Mouse (Mus musculus): ENCODE data around the gene Pou5f1. TPM values are rescaled to one million over a fixed set of nuclear protein-coding genes. Genes with fewer than 3 reads are reported as not detected.
A peak's percentile ranks its signal among the peaks of the same experiment; 100 is the strongest.

The Pou5f1 gene
- polyA plus RNA-seq, 1 experiment from 2014 or later, result not detected

DNA sequence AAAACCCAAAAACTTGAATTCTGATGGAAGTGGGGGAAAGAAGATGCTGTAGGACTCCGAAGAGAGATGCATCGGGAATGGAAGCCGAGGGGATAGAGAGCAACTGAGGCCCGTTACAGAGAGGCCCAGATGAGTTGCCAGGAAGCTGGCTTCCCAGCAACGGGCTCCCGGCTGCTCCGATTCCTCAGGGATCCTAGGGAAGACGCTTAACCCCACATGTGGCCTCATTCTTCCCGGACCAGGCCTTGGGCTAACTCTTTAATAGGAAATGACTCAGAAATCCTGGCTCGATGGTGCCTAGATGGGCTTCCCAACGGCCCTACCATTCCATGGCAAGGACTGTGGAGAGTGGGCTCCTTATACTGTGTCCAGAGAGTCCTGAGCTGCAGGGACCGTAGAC lies 11.7 kb downstream of the Pou5f1 start:
- no peaks in the 10 kb centered on the region for H3K9me3 ChIP-seq (replicated peaks; ENCODE audit: control insufficient read depth, low read length, poor library complexity, severe bottlenecking)
- 8% methylated on average over 12 of the region's 12 CpGs for WGBS
- H3K27me3 ChIP-seq (ENCODE audit: control insufficient read depth, insufficient read depth, low read depth, low read length), result no peaks in the 10 kb centered on the region
- H3K36me3 ChIP-seq (ENCODE audit: control insufficient read depth, insufficient read depth, low read length), result no peaks in the 10 kb centered on the region
- H3K4me3 ChIP-seq (ENCODE audit: low read depth, low read length), result peak overlapping the region; percentile 63
- H3K4me2 ChIP-seq (ENCODE audit: low read length), result peak overlapping the region; percentile 96
- H3K4me1 ChIP-seq (ENCODE audit: control insufficient read depth, insufficient read depth, low read length), result peaks cover 10% of the 10 kb centered on the region; the same call in 1 of the 2 replicates
- H3K27ac ChIP-seq (ENCODE audit: low read length), result no peak overlapping the region
- peak overlapping the region; percentile 18; the same call in 1 of the 2 replicates for H3K9ac ChIP-seq (ENCODE audit: low read depth, low read length)
- ATAC-seq, result no peak

DNA sequence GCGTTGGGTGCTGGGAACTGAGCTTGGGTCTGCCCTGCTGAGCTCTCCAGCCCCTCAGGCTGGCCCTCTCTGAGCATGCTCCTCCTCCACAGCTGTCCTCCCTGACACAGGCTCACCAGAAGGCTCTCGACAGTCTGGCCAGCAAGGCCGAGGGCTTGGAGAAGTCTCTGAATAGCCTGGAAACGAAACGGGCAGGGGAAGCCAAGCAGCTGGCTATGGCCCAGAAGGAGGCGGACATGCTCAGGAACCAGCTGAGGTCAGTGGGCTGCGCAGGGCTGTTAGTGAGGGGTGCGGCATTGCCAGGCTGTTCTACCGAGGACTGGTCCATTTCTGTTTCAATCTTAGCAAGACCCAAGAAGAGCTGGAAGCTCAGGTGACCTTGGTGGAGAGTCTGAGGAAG lies 18.5 kb downstream of the Pou5f1 start:
- H3K4me3 ChIP-seq (ENCODE audit: low read depth, low read length), result no peak overlapping the region
- H3K9me3 ChIP-seq (replicated peaks; ENCODE audit: control insufficient read depth, low read length, poor library complexity, severe bottlenecking), result no peaks in the 10 kb centered on the region
- no peak overlapping the region for H3K4me2 ChIP-seq (ENCODE audit: low read length)
- WGBS, result 90% methylated on average over 9 of the region's 9 CpGs
- no peaks in the 10 kb centered on the region for H3K36me3 ChIP-seq (ENCODE audit: control insufficient read depth, insufficient read depth, low read length)
- no peaks in the 10 kb centered on the region for H3K4me1 ChIP-seq (ENCODE audit: control insufficient read depth, insufficient read depth, low read length)
- ATAC-seq, result no peak
- no peak overlapping the region for H3K9ac ChIP-seq (ENCODE audit: low read depth, low read length)
- no peaks in the 10 kb centered on the region for H3K27me3 ChIP-seq (ENCODE audit: control insufficient read depth, insufficient read depth, low read depth, low read length)
- H3K27ac ChIP-seq (ENCODE audit: low read length), result no peak overlapping the region

DNA sequence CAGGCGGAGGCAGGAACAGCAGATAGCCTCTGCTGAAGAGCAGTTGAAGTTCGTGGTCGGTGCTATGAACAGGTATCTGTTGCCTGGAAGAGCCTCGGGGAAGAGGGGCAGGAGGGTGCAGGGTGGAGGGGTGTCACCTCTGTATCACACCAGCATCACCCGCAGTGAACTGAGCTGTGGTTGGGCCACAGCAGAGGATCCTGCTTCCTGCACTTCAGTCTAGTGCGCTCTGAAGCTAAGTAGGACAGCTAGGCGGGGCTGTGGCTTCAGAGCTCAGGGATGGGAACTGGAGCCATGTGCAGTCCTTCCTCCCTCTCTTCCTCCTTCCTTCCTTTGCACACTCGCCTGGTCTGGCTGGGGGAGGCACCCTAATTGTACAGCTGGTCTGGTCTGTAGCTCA lies 20.8 kb downstream of the Pou5f1 start:
- Histone ChIP-seq H3K27ac (ENCODE audit: low read length) (no peak overlapping the region), H3K4me1 (ENCODE audit: control insufficient read depth, insufficient read depth, low read length) (no peaks in the 10 kb centered on the region), H3K4me3 (ENCODE audit: low read depth, low read length) (no peak overlapping the region), H3K9ac (ENCODE audit: low read depth, low read length) (no peak overlapping the region), H3K4me2 (ENCODE audit: low read length) (no peak overlapping the region), H3K36me3 (ENCODE audit: control insufficient read depth, insufficient read depth, low read length) (no peaks in the 10 kb centered on the region), H3K27me3 (ENCODE audit: control insufficient read depth, insufficient read depth, low read depth, low read length) (no peaks in the 10 kb centered on the region), H3K9me3 (replicated peaks; ENCODE audit: control insufficient read depth, low read length, poor library complexity, severe bottlenecking) (no peaks in the 10 kb centered on the region)
- ATAC-seq, result no peak
- 75% methylated on average over 8 of the region's 8 CpGs for WGBS

DNA sequence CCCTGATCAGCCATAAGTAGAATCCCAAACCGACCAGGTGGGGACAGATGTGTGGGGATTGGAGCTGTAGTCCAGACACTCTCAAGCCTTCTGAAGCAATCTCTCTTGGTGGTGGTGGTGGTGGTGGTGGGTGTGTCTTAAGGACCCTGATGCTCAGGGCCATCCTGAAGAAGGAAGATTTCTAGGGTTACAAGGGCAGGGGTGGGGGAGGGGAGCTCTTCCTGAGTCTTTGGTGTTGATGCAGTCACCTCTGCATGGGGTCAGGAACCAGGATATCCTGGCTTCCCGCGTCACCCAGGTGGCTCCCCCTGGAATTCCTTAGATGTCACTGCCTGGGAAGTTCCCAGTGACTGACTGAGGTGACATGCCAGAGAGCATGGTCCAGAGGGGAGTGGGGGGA lies 26.5 kb downstream of the Pou5f1 start:
- Histone ChIP-seq H3K4me2 (ENCODE audit: low read length) (no peak overlapping the region), H3K9me3 (replicated peaks; ENCODE audit: control insufficient read depth, low read length, poor library complexity, severe bottlenecking) (no peaks in the 10 kb centered on the region), H3K4me3 (ENCODE audit: low read depth, low read length) (no peak overlapping the region), H3K4me1 (ENCODE audit: control insufficient read depth, insufficient read depth, low read length) (no peaks in the 10 kb centered on the region), H3K9ac (ENCODE audit: low read depth, low read length) (no peak overlapping the region), H3K36me3 (ENCODE audit: control insufficient read depth, insufficient read depth, low read length) (no peaks in the 10 kb centered on the region), H3K27ac (ENCODE audit: low read length) (no peak overlapping the region), H3K27me3 (ENCODE audit: control insufficient read depth, insufficient read depth, low read depth, low read length) (no peaks in the 10 kb centered on the region)
- ATAC-seq, result no peak
- 20% methylated on average over 3 of the region's 3 CpGs for WGBS

DNA sequence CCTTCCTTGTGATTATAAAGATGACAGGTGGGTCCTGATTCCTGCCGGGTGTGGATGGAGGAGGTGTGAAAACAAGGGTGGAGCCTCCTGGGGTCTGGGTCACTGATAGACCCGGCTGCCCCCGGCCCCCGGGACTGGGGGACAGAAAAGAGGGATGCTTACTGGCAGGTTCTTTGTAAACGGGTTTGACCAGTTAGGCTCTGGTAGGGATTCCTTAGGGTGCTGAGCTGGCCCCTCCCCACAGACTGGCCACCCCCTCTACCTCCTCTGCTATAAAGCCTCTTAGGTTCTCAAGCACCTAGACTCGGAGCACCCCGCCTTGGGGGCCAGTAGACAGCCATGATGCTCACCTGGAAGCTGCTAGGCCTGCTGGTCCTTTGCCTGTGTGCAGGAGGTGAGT lies 27.1 kb downstream of the Pou5f1 start, which contains the start of gene Psors1c2:
Gene Psors1c2, plus strand, starts transcription at position 301 of the 400 bp plus-strand sequence.
- Histone ChIP-seq H3K27ac (ENCODE audit: low read length) (no peak within 1 kb of the TSS), H3K4me2 (ENCODE audit: low read length) (no peak within 1 kb of the TSS), H3K4me3 (ENCODE audit: low read depth, low read length) (no peak within 1 kb of the TSS), H3K27me3 (ENCODE audit: control insufficient read depth, insufficient read depth, low read depth, low read length) (no peaks in the 10 kb centered on the region), H3K36me3 (ENCODE audit: control insufficient read depth, insufficient read depth, low read length) (no peaks in the 10 kb centered on the region), H3K9ac (ENCODE audit: low read depth, low read length) (no peak within 1 kb of the TSS), H3K9me3 (replicated peaks; ENCODE audit: control insufficient read depth, low read length, poor library complexity, severe bottlenecking) (no peaks in the 10 kb centered on the region), H3K4me1 (ENCODE audit: control insufficient read depth, insufficient read depth, low read length) (no peaks in the 10 kb centered on the region)
- 61% methylated on average over 7 of the region's 7 CpGs for WGBS
- no peak for ATAC-seq

DNA sequence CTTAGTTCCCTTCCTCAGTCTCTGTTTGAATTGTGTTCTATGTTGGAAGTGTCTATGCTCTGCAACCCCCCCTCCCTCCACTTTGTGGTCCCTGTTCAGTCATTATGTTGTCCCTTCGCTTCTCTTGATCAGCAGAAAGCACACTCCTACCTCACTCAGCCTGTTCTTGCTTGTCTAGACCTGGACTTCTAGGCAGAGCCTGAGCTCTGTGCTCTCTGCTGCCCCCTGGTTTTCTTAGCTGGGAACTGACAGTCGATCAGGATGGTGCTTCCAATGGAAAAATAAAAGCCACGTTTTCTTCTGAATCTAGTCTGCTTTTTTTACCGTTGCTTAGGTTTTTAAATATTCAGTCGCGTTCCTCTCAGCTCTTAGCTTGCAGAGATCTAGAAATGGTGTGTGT lies 28.5 kb downstream of the Pou5f1 start:
- H3K4me1 ChIP-seq (ENCODE audit: control insufficient read depth, insufficient read depth, low read length), result no peaks in the 10 kb centered on the region
- H3K4me3 ChIP-seq (ENCODE audit: low read depth, low read length), result no peak overlapping the region
- H3K27ac ChIP-seq (ENCODE audit: low read length), result no peak overlapping the region
- no peaks in the 10 kb centered on the region for H3K9me3 ChIP-seq (replicated peaks; ENCODE audit: control insufficient read depth, low read length, poor library complexity, severe bottlenecking)
- no peak overlapping the region for H3K9ac ChIP-seq (ENCODE audit: low read depth, low read length)
- no peaks in the 10 kb centered on the region for H3K36me3 ChIP-seq (ENCODE audit: control insufficient read depth, insufficient read depth, low read length)
- WGBS, result 8% methylated on average over 6 of the region's 6 CpGs
- H3K4me2 ChIP-seq (ENCODE audit: low read length), result no peak overlapping the region
- no peaks in the 10 kb centered on the region for H3K27me3 ChIP-seq (ENCODE audit: control insufficient read depth, insufficient read depth, low read depth, low read length)
- peak; percentile 73 for ATAC-seq

DNA sequence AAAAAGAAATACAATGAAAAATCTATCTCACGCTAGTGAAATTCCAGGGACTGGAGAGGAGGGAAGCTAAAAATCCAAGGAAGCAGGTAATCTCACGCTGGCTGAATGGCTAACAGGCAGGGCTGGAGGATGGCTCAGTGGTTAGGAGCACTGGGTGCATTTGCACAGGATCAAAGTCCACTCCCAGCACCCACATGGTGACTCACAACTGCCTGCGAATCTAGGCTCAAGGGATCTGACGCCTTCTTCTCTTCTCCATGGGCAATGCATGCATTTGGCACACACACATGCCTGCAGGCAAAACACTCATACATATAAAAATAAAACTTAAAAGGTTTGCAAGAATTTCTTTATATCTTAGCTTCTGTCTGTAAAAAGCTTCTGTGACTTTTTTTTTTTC lies 31.6 kb downstream of the Pou5f1 start:
- H3K4me1 ChIP-seq (ENCODE audit: control insufficient read depth, insufficient read depth, low read length), result no peaks in the 10 kb centered on the region
- no peaks in the 10 kb centered on the region for H3K36me3 ChIP-seq (ENCODE audit: control insufficient read depth, insufficient read depth, low read length)
- no peak overlapping the region for H3K9ac ChIP-seq (ENCODE audit: low read depth, low read length)
- no peak for ATAC-seq
- H3K27ac ChIP-seq (ENCODE audit: low read length), result no peak overlapping the region
- no peaks in the 10 kb centered on the region for H3K27me3 ChIP-seq (ENCODE audit: control insufficient read depth, insufficient read depth, low read depth, low read length)
- H3K4me3 ChIP-seq (ENCODE audit: low read depth, low read length), result no peak overlapping the region
- no peak overlapping the region for H3K4me2 ChIP-seq (ENCODE audit: low read length)
- 87% methylated on average over 4 of the region's 4 CpGs for WGBS
- H3K9me3 ChIP-seq (replicated peaks; ENCODE audit: control insufficient read depth, low read length, poor library complexity, severe bottlenecking), result no peaks in the 10 kb centered on the region

DNA sequence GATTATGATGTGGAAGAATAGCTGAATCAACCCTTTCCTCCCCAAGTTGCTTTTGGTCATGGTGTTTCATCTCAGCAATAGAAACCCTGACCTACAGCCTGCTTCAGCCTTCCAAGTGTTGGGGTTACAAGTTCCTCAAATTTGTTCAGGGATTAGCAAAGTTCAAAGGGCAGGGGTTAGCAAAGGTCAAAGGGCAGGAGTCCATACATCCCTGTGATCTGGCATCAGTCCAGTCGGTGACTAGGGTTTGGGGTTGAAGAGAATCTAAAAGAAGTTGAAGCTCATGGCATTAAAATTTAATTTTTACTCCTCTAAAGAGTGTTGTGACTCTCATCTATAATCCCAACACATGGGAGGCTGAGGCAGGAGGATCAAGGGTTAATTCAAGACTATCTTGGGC lies 32.7 kb downstream of the Pou5f1 start:
- Histone ChIP-seq H3K4me2 (ENCODE audit: low read length) (no peak overlapping the region), H3K4me3 (ENCODE audit: low read depth, low read length) (no peak overlapping the region), H3K9me3 (replicated peaks; ENCODE audit: control insufficient read depth, low read length, poor library complexity, severe bottlenecking) (no peaks in the 10 kb centered on the region), H3K27me3 (ENCODE audit: control insufficient read depth, insufficient read depth, low read depth, low read length) (no peaks in the 10 kb centered on the region), H3K27ac (ENCODE audit: low read length) (no peak overlapping the region), H3K4me1 (ENCODE audit: control insufficient read depth, insufficient read depth, low read length) (no peaks in the 10 kb centered on the region; the same call in 1 of the 2 replicates), H3K36me3 (ENCODE audit: control insufficient read depth, insufficient read depth, low read length) (no peaks in the 10 kb centered on the region), H3K9ac (ENCODE audit: low read depth, low read length) (no peak overlapping the region)
- 90% methylated on average over 1 of the region's 1 CpGs for WGBS
- ATAC-seq, result no peak

DNA sequence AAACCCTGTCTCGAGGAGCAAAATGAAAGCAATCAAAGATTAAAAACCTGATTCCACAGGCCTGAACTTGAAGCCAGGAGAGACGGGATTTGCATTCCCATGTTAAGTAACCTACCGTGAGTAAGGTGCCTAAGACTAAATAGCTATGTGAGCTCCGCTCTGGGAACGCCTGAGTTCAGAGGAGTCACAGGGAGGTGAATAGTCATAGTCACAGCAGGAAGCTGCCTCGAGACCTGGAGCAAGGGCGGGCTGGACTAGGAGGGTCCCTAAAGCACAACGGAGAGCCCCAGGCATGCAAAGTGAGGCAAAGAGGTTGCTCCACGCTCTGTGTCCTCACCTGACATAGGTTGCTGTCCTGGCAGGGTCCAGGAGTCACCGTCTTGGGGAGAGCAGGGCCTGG lies 33.7 kb downstream of the Pou5f1 start:
- no peaks in the 10 kb centered on the region for H3K9me3 ChIP-seq (replicated peaks; ENCODE audit: control insufficient read depth, low read length, poor library complexity, severe bottlenecking)
- H3K4me3 ChIP-seq (ENCODE audit: low read depth, low read length), result no peak overlapping the region
- no peak overlapping the region for H3K27ac ChIP-seq (ENCODE audit: low read length)
- no peaks in the 10 kb centered on the region; the same call in 1 of the 2 replicates for H3K4me1 ChIP-seq (ENCODE audit: control insufficient read depth, insufficient read depth, low read length)
- no peak overlapping the region for H3K9ac ChIP-seq (ENCODE audit: low read depth, low read length)
- 53% methylated on average over 10 of the region's 10 CpGs for WGBS
- H3K27me3 ChIP-seq (ENCODE audit: control insufficient read depth, insufficient read depth, low read depth, low read length), result no peaks in the 10 kb centered on the region
- H3K4me2 ChIP-seq (ENCODE audit: low read length), result no peak overlapping the region
- H3K36me3 ChIP-seq (ENCODE audit: control insufficient read depth, insufficient read depth, low read length), result no peaks in the 10 kb centered on the region
- no peak for ATAC-seq

All from midbrain, embryonic 16.5 days (tissue).